Mouse (Mus musculus): ENCODE measurements around the gene Apeh.
A peak's percentile ranks its signal among the peaks of the same experiment; 100 is the strongest.
"Not testable (repeated sequence)": the region's sequence is repeated elsewhere in the genome, so short reads cannot be mapped to it uniquely, and the experiment has no call there.

Apeh gene

GRCm38 (mm10) chr9:108094184-108094941, at the start of gene Apeh:
Gene Apeh, minus strand, starts transcription at chr9:108094606.
- DNase-seq (ENCODE audit: low spot score) = peak; percentile 98

- DNase-seq (ENCODE audit: low spot score) = no peak
Observed at GRCm38 (mm10) chr9:108143470-108143869, 49.1 kb upstream of the Apeh start.

- DNase-seq (ENCODE audit: low spot score) = no peak
Observed at GRCm38 (mm10) chr9:108141387-108141786, 47.0 kb upstream of the Apeh start.

GRCm38 (mm10) chr9:108139963-108140695, 45.7 kb upstream of the Apeh start:
- DNase-seq (ENCODE audit: low spot score) = no peak

- DNase-seq (ENCODE audit: low spot score) = no peak
Observed at GRCm38 (mm10) chr9:108139169-108139962, 45.0 kb upstream of the Apeh start.

- no peak for DNase-seq (ENCODE audit: low spot score)
Observed at GRCm38 (mm10) chr9:108138118-108138517, 43.7 kb upstream of the Apeh start.

- no peak for DNase-seq (ENCODE audit: low spot score)
Observed at GRCm38 (mm10) chr9:108137523-108137922, 43.1 kb upstream of the Apeh start.

GRCm38 (mm10) chr9:108136930-108137462, 42.6 kb upstream of the Apeh start:
- no peak for DNase-seq (ENCODE audit: low spot score)

- peak; percentile 25 for DNase-seq (ENCODE audit: low spot score)
Observed at GRCm38 (mm10) chr9:108136225-108136624, 41.8 kb upstream of the Apeh start.

- DNase-seq (ENCODE audit: low spot score) = not testable (repeated sequence)
Observed at GRCm38 (mm10) chr9:108135679-108136078, 41.3 kb upstream of the Apeh start.

GRCm38 (mm10) chr9:108133478-108133877, 39.1 kb upstream of the Apeh start:
- DNase-seq (ENCODE audit: low spot score) = no peak

- no peak for DNase-seq (ENCODE audit: low spot score)
Observed at GRCm38 (mm10) chr9:108132373-108132772, 38.0 kb upstream of the Apeh start.

- DNase-seq (ENCODE audit: low spot score) = no peak
Observed at GRCm38 (mm10) chr9:108131502-108131901, 37.1 kb upstream of the Apeh start.

- no peak for DNase-seq (ENCODE audit: low spot score)
Observed at GRCm38 (mm10) chr9:108129042-108129948, 34.9 kb upstream of the Apeh start.

GRCm38 (mm10) chr9:108128248-108128647, 33.8 kb upstream of the Apeh start:
- DNase-seq (ENCODE audit: low spot score) = no peak

GRCm38 (mm10) chr9:108126436-108127180, 32.2 kb upstream of the Apeh start:
- no peak for DNase-seq (ENCODE audit: low spot score)

GRCm38 (mm10) chr9:108125731-108126130, 31.3 kb upstream of the Apeh start:
- DNase-seq (ENCODE audit: low spot score) = no peak

GRCm38 (mm10) chr9:108123916-108124315, 29.5 kb upstream of the Apeh start:
- no peak for DNase-seq (ENCODE audit: low spot score)

- no peak for DNase-seq (ENCODE audit: low spot score)
Observed at GRCm38 (mm10) chr9:108121170-108121969, 27.0 kb upstream of the Apeh start.

- no peak for DNase-seq (ENCODE audit: low spot score)
Observed at GRCm38 (mm10) chr9:108120671-108121070, 26.3 kb upstream of the Apeh start.
